Mouse (Mus musculus) heart, postnatal 0 days (tissue): ENCODE results near the gene Top3a.

Experiments used
- CTCF ChIP-seq: IDR thresholded peaks from 2 replicates; pipeline ENCODE4 v1.5.1; 2016; ENCODE audit warnings: antibody characterized with exemption, control low read depth, low read depth
- EP300 ChIP-seq: IDR thresholded peaks from 2 replicates; pipeline ENCODE4 v1.6.1; 2016; ENCODE audit warnings: antibody characterized with exemption, low read depth

DNA sequence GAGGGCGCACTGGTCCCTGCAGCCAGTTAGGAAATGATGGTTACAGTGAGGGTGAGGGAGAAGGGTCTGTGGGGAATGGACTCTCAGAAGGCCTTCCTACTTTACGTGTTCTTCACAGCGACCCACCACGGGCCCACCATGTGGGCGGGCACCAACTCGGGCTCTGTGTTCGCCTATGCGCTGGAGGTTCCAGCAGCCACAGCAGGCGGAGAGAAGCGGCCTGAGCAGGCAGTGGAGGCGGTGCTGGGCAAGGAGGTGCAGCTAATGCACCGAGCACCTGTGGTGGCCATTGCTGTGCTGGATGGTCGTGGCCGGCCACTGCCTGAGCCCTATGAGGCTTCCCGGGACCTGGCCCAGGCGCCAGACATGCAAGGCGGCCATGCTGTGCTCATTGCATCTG is 65.9 kb downstream of the Top3a start:
- TF ChIP-seq CTCF: no peak
- no peak for TF ChIP-seq EP300
